Comparison of ENCODE assay signal across 8 mouse cellular contexts in genomic region chr2:130424126-130424853, GRCm38 (mm10). TPM values are rescaled to one million over a fixed set of nuclear protein-coding genes. Genes with fewer than 3 reads are reported as not detected.
DNase-seq lines count a peak whose midpoint lies in the region; ATAC-seq and TF ChIP-seq lines count a peak whose summit lies in the region.

Gene Vps16 (plus strand): TSS chr2:130424339.
Gene Pced1a (minus strand): TSS chr2:130424701.

- H3K9ac ChIP-seq in CH12.LX (ENCODE audit: insufficient read depth, low read depth), result peak within 1 kb of the TSS; percentile 88
- H3K9ac ChIP-seq in forebrain, embryonic 11.5 days (ENCODE audit: low read length), result peak within 1 kb of the TSS; percentile 80
- peak within 1 kb of the TSS; percentile 92 for H3K9ac ChIP-seq in heart, embryonic 16.5 days (ENCODE audit: low read length)
- peak within 1 kb of the TSS; percentile 86 for H3K9ac ChIP-seq in liver, embryonic 15.5 days
- H3K9ac ChIP-seq in neural tube, embryonic 12.5 days, result peak within 1 kb of the TSS; percentile 77

- in situ Hi-C loops in CH12.LX (cut with MboI; ENCODE audit: low pct_ligation_motif_present, low pct_unique_long_range_greater_than_20kb, low sequenced_read_pairs), result no loop called here

- H3K27ac ChIP-seq in CH12.LX (ENCODE audit: insufficient read depth, low read depth), result peak within 1 kb of the TSS; percentile 94
- peak within 1 kb of the TSS; percentile 54; the same call in 1 of the 2 replicates for H3K27ac ChIP-seq in forebrain, embryonic 11.5 days (ENCODE audit: low read depth, low read length)
- peak within 1 kb of the TSS; percentile 90 for H3K27ac ChIP-seq in heart, embryonic 16.5 days (ENCODE audit: low read length)
- peak within 1 kb of the TSS; percentile 89 for H3K27ac ChIP-seq in liver, embryonic 15.5 days (replicated peaks)
- peak within 1 kb of the TSS; percentile 70 for H3K27ac ChIP-seq in neural tube, embryonic 12.5 days

- H3K27me3 ChIP-seq in CH12.LX (replicated peaks), result no peaks in the 10 kb centered on the region
- H3K27me3 ChIP-seq in forebrain, embryonic 11.5 days (ENCODE audit: control insufficient read depth, insufficient read depth, low read length), result no peaks in the 10 kb centered on the region
- H3K27me3 ChIP-seq in heart, embryonic 16.5 days (ENCODE audit: control insufficient read depth, insufficient read depth, low read length), result no peaks in the 10 kb centered on the region
- H3K27me3 ChIP-seq in liver, embryonic 15.5 days, result no peaks in the 10 kb centered on the region
- H3K27me3 ChIP-seq in neural tube, embryonic 12.5 days (replicated peaks), result no peaks in the 10 kb centered on the region

- peak; percentile 83 for TF ChIP-seq POLR2A in CH12.LX (IDR thresholded peaks at IDR 0.05; ENCODE audit: low read depth, low read length)

- DNase-seq in CH12.LX (ENCODE audit: extremely low read depth), result peak; percentile 88
- peak; percentile 82 for DNase-seq in c-Kit-positive CD71-positive TER-119-negative erythroid progenitor cells, embryonic 14.5 days (ENCODE audit: low read depth)
- DNase-seq in forebrain, embryonic 11.5 days (ENCODE audit: low spot score), result peak; percentile 94
- DNase-seq in kidney, postnatal 36 days, result peak; percentile 93 to 96
- peak; percentile 93 for DNase-seq in telencephalon, adult 2 months (ENCODE audit: low read depth, low spot score)

- H3K36me3 ChIP-seq in CH12.LX (replicated peaks in 1 of 2; ENCODE audit: control insufficient read depth in 1 of 2, insufficient read depth in 1 of 2, low read length in 1 of 2), result peaks cover 25 to 54% of the 10 kb centered on the region in 2 experiments
- no peaks in the 10 kb centered on the region; the same call in 1 of the 2 replicates for H3K36me3 ChIP-seq in forebrain, embryonic 11.5 days (ENCODE audit: control insufficient read depth, insufficient read depth, low read length)
- peaks cover 2% of the 10 kb centered on the region; the same call in 1 of the 2 replicates for H3K36me3 ChIP-seq in heart, embryonic 16.5 days (ENCODE audit: control insufficient read depth, insufficient read depth)
- no peaks in the 10 kb centered on the region; the same call in 1 of the 2 replicates for H3K36me3 ChIP-seq in liver, embryonic 15.5 days (replicated peaks)
- no peaks in the 10 kb centered on the region for H3K36me3 ChIP-seq in neural tube, embryonic 12.5 days

- WGBS in forebrain, embryonic 11.5 days, result under 1% methylated on average over 58 of the region's 58 CpGs
- under 1% methylated on average over 58 of the region's 58 CpGs for WGBS in heart, embryonic 16.5 days
- WGBS in liver, embryonic 15.5 days (ENCODE audit: insufficient replicate concordance), result under 1% methylated on average over 58 of the region's 58 CpGs
- under 1% methylated on average over 58 of the region's 58 CpGs for WGBS in neural tube, embryonic 12.5 days

- peaks cover 40% of the 10 kb centered on the region for H3K79me2 ChIP-seq in CH12.LX (replicated peaks; ENCODE audit: control insufficient read depth, extremely low read depth, insufficient read depth, poor library complexity, severe bottlenecking)

- TF ChIP-seq RAD21 in CH12.LX (IDR thresholded peaks at IDR 0.05; ENCODE audit: low read depth, low read length), result no peak

- TF ChIP-seq CTCF in CH12.LX (conservative IDR thresholded peaks at IDR 0.05 in 1 of 2, IDR thresholded peaks at IDR 0.05 in 1 of 2; ENCODE audit: low read depth in 2 of 2, low read length in 2 of 2), result peak in 1 of 2 experiments; percentile 33; a peak in 1 of 4 replicates

- H3K9me3 ChIP-seq in CH12.LX (replicated peaks; ENCODE audit: low read length), result no peaks in the 10 kb centered on the region
- H3K9me3 ChIP-seq in forebrain, embryonic 11.5 days (ENCODE audit: control insufficient read depth, low read length), result no peaks in the 10 kb centered on the region
- H3K9me3 ChIP-seq in heart, embryonic 16.5 days (replicated peaks; ENCODE audit: control insufficient read depth, low read length), result no peaks in the 10 kb centered on the region
- no peaks in the 10 kb centered on the region; the same call in 1 of the 2 replicates for H3K9me3 ChIP-seq in liver, embryonic 15.5 days (replicated peaks)
- H3K9me3 ChIP-seq in neural tube, embryonic 12.5 days, result no peaks in the 10 kb centered on the region

- peaks cover 14 to 63% of the 10 kb centered on the region in 2 experiments for H3K4me1 ChIP-seq in CH12.LX (ENCODE audit: control insufficient read depth in 1 of 2, insufficient read depth in 2 of 2)
- no peaks in the 10 kb centered on the region; the same call in 1 of the 2 replicates for H3K4me1 ChIP-seq in forebrain, embryonic 11.5 days (replicated peaks; ENCODE audit: control insufficient read depth, insufficient read depth, low read length)
- peaks cover 13% of the 10 kb centered on the region for H3K4me1 ChIP-seq in heart, embryonic 16.5 days (ENCODE audit: control insufficient read depth, insufficient read depth, low read length)
- peaks cover 50% of the 10 kb centered on the region for H3K4me1 ChIP-seq in liver, embryonic 15.5 days (replicated peaks)
- peaks cover 22% of the 10 kb centered on the region for H3K4me1 ChIP-seq in neural tube, embryonic 12.5 days

- no peak for TF ChIP-seq EP300 in CH12.LX (IDR thresholded peaks at IDR 0.05; ENCODE audit: low read length)

- dilution Hi-C loops in CH12.LX (cut with MboI; ENCODE audit: extremely low pct_ligation_motif_present, extremely low pct_unique_long_range_greater_than_20kb, low sequenced_read_pairs), result no loop called here

- ATAC-seq in forebrain, embryonic 11.5 days (replicated peaks; ENCODE audit: low FRiP score), result peak; percentile 92
- peak; percentile 94 for ATAC-seq in heart, embryonic 16.5 days (replicated peaks; ENCODE audit: extremely low read depth, insufficient read depth, low FRiP score)
- peak; percentile 93 for ATAC-seq in liver, embryonic 15.5 days (ENCODE audit: insufficient read depth)
- ATAC-seq in neural tube, embryonic 12.5 days (ENCODE audit: low FRiP score, low read depth), result peak; percentile 97

- H3K4me3 ChIP-seq in CH12.LX (replicated peaks in 1 of 3; ENCODE audit: low read depth in 2 of 3, low read length in 2 of 3, poor library complexity in 1 of 3), result peak within 1 kb of the TSS; percentile 91 to 93 (median 93)
- H3K4me3 ChIP-seq in forebrain, embryonic 11.5 days (ENCODE audit: low read depth, low read length), result peak within 1 kb of the TSS; percentile 55
- H3K4me3 ChIP-seq in heart, embryonic 16.5 days (ENCODE audit: low read length), result peak within 1 kb of the TSS; percentile 96
- peak within 1 kb of the TSS; percentile 93 for H3K4me3 ChIP-seq in liver, embryonic 15.5 days (replicated peaks)
- peak within 1 kb of the TSS; percentile 76 for H3K4me3 ChIP-seq in neural tube, embryonic 12.5 days

- H3K4me2 ChIP-seq in CH12.LX (ENCODE audit: insufficient read depth, low read depth, poor library complexity, severe bottlenecking), result peak within 1 kb of the TSS; percentile 91
- H3K4me2 ChIP-seq in forebrain, embryonic 11.5 days (ENCODE audit: low read depth, low read length, severe bottlenecking), result peak within 1 kb of the TSS; percentile 76
- peak within 1 kb of the TSS; percentile 81 for H3K4me2 ChIP-seq in heart, embryonic 16.5 days (ENCODE audit: low read depth, low read length)
- H3K4me2 ChIP-seq in liver, embryonic 15.5 days, result peak within 1 kb of the TSS; percentile 99
- peak within 1 kb of the TSS; percentile 72 for H3K4me2 ChIP-seq in neural tube, embryonic 12.5 days (replicated peaks)

TF ChIP-seq in CH12.LX, 34 proteins besides CTCF, POLR2A, EP300 and RAD21 (continues in another document):
- TF ChIP-seq MXI1 (IDR thresholded peaks at IDR 0.05; ENCODE audit: low read depth, low read length), result no peak; the same call in 1 of the 2 replicates
- peak; percentile 98 for TF ChIP-seq ELF1 (IDR thresholded peaks at IDR 0.05; ENCODE audit: low read depth, low read length)
- TF ChIP-seq ZKSCAN1 (IDR thresholded peaks at IDR 0.05; ENCODE audit: borderline replicate concordance, low read depth, low read length), result no peak
- TF ChIP-seq TBP (conservative IDR thresholded peaks at IDR 0.05; ENCODE audit: low read depth, low read length), result 0 out of 2 replicates have a peak, but pooled peaks have one; percentile 22
- peak; percentile 73 for TF ChIP-seq NELFE (IDR thresholded peaks at IDR 0.05; ENCODE audit: low read depth, low read length)
- TF ChIP-seq MEF2A (IDR thresholded peaks at IDR 0.05; ENCODE audit: borderline replicate concordance, low read depth, low read length), result peak; percentile 31; the same call in 1 of the 2 replicates
- TF ChIP-seq IRF4 (IDR thresholded peaks at IDR 0.05; ENCODE audit: low read depth, low read length), result peak; percentile 34; the same call in 1 of the 2 replicates
- peak; percentile 86; the same call in 1 of the 2 replicates for TF ChIP-seq KAT2A (IDR thresholded peaks at IDR 0.05; ENCODE audit: insufficient replicate concordance, low read length)
- TF ChIP-seq USF1 (IDR thresholded peaks at IDR 0.05; ENCODE audit: low read depth, low read length), result peak; percentile 96
- TF ChIP-seq SIN3A (IDR thresholded peaks at IDR 0.05; ENCODE audit: low read length), result peak; percentile 93
- no peak; the same call in 1 of the 2 replicates for TF ChIP-seq GABPA (IDR thresholded peaks at IDR 0.05; ENCODE audit: insufficient replicate concordance, low read depth, low read length)
- no peak for TF ChIP-seq JUND (conservative IDR thresholded peaks at IDR 0.05; ENCODE audit: low read depth, low read length)
- TF ChIP-seq ETS1 (conservative IDR thresholded peaks at IDR 0.05; ENCODE audit: low read depth, low read length), result 0 out of 2 replicates have a peak, but pooled peaks have one; percentile 1
- 0 out of 2 replicates have a peak, but pooled peaks have one; percentile 26 for TF ChIP-seq MAZ (IDR thresholded peaks at IDR 0.05; ENCODE audit: low read depth, low read length)

RNA-seq across cellular contexts. Expression of gene Vps16, which starts in this region (rescaled TPM):
- total RNA-seq in CH12.LX (2012; rRNA removed) (105 and 119 TPM in 2 replicates), CH12.LX (2014; rRNA removed) (76.7 and 98.4 TPM in 2 replicates)
- 113 and 141 TPM in 2 replicates for polyA plus RNA-seq in CH12.LX (2012; ENCODE audit: insufficient read length, low read depth)
- 95.8 and 103 TPM in 2 replicates for polyA plus RNA-seq in forebrain, embryonic 11.5 days (2014; fragmentation: Nextera tagmentation; extraction: Ambion mirVana)
- polyA plus RNA-seq in heart, embryonic 16.5 days (2015; fragmentation: Nextera tagmentation; extraction: Ambion mirVana), result 57.1 and 60.9 TPM in 2 replicates
- polyA plus RNA-seq in liver, embryonic 15.5 days (2015; fragmentation: Nextera tagmentation; extraction: Ambion mirVana), result 35.0 and 43.4 TPM in 2 replicates
- polyA plus RNA-seq in neural tube, embryonic 12.5 days (2016; fragmentation: Nextera tagmentation; extraction: Ambion mirVana), result 104 and 120 TPM in 2 replicates

RNA-seq across cellular contexts. Expression of gene Pced1a, which starts in this region (rescaled TPM):
- total RNA-seq in CH12.LX (2012; rRNA removed), result 13.3 and 15.3 TPM in 2 replicates
- 9.6 and 11.6 TPM in 2 replicates for total RNA-seq in CH12.LX (2014; rRNA removed)
- 15.6 and 17.1 TPM in 2 replicates for polyA plus RNA-seq in CH12.LX (2012; ENCODE audit: insufficient read length, low read depth)
- 9.6 and 12.2 TPM in 2 replicates for polyA plus RNA-seq in forebrain, embryonic 11.5 days (2014; fragmentation: Nextera tagmentation; extraction: Ambion mirVana)
- 7.2 and 8.1 TPM in 2 replicates for polyA plus RNA-seq in heart, embryonic 16.5 days (2015; fragmentation: Nextera tagmentation; extraction: Ambion mirVana)
- 3.8 TPM in 2 replicates for polyA plus RNA-seq in liver, embryonic 15.5 days (2015; fragmentation: Nextera tagmentation; extraction: Ambion mirVana)
- 11.8 TPM in 2 replicates for polyA plus RNA-seq in neural tube, embryonic 12.5 days (2016; fragmentation: Nextera tagmentation; extraction: Ambion mirVana)

Comparison
In these comparisons a context has a peak if more than half of its experiments do, and no peak if none do; other contexts are left out.
1. Peak in every context shown above with its lines: DNase-seq, ATAC-seq, H3K4me3 ChIP-seq and H3K27ac ChIP-seq.